In the genomic region with DNA sequence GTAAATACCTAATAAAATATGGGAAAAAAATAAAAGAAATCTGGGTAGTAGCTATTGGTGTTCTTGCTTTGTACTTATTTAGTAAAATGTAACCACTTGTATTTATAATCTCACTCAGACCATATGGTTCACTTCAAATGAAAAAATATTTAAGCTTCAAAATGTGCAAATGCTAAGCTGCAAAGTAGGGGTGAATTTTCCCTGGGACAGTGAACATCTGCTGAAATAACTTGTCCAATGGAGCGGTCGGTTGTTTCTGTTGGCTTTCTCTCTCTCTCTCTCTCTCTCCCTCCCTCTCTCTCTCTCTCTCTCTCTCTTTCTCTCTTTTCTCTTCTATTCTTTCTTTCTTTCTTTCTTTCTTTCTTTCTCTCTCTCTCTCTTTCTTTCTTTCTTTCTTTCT, we compare ENCODE assay signal across 18 mouse cellular contexts. TPM values are rescaled to one million over a fixed set of nuclear protein-coding genes. Genes with fewer than 3 reads are reported as not detected.
DNase-seq lines count a peak whose midpoint lies in the region; ATAC-seq and TF ChIP-seq lines count a peak whose summit lies in the region.
"Had no signal": no experiment of that assay in that cellular context is flagged by ENCODE, and none has a peak within 500 bp of the region (broad histone marks: within the 10 kb centered on the region; RNA-seq: fewer than 3 reads in every experiment).

No protein-coding gene starts in this region.

- peak; percentile 81 for DNase-seq in lung, embryonic 14.5 days
- DNase-seq in lung, postnatal 0 days (ENCODE audit: low spot score): no peak
- no peak for DNase-seq in stomach, postnatal 0 days (ENCODE audit: low spot score)
- DNase-seq in gastrocnemius, postnatal 14 days: no peak
- DNase-seq: adrenal gland, adult 2 months; adrenal gland, postnatal 10 days; adrenal gland, postnatal 25 days; cerebellum, adult 11-12 months; cerebellum, adult 2 months; cerebellum, adult 9-10 months; cerebellum, postnatal 10 days; cerebellum, postnatal 25 days had no signal

- no peaks in the 10 kb centered on the region for H3K9me3 ChIP-seq in lung, embryonic 14.5 days (ENCODE audit: low read depth, low read length)
- no peaks in the 10 kb centered on the region for H3K9me3 ChIP-seq in lung, postnatal 0 days (ENCODE audit: low read length)
- no peaks in the 10 kb centered on the region for H3K9me3 ChIP-seq in stomach, embryonic 14.5 days (ENCODE audit: control insufficient read depth, low read depth, low read length)
- H3K9me3 ChIP-seq in stomach, postnatal 0 days (ENCODE audit: control insufficient read depth, low read length): no peaks in the 10 kb centered on the region
- H3K9me3 ChIP-seq in stomach, embryonic 16.5 days (replicated peaks; ENCODE audit: control insufficient read depth, low read length): no peaks in the 10 kb centered on the region
- H3K9me3 ChIP-seq: embryonic facial prominence, embryonic 10.5 days; embryonic facial prominence, embryonic 12.5 days; forebrain, embryonic 13.5 days; forebrain, embryonic 15.5 days had no signal

- no peaks in the 10 kb centered on the region for H3K27me3 ChIP-seq in lung, embryonic 14.5 days (ENCODE audit: insufficient read depth, low read length)
- H3K27me3 ChIP-seq in lung, postnatal 0 days (replicated peaks; ENCODE audit: insufficient read depth, low read length): no peaks in the 10 kb centered on the region
- H3K27me3 ChIP-seq in stomach, embryonic 14.5 days (ENCODE audit: control insufficient read depth, insufficient read depth, low read length): no peaks in the 10 kb centered on the region
- H3K27me3 ChIP-seq in stomach, postnatal 0 days (ENCODE audit: control insufficient read depth, insufficient read depth, low read length): no peaks in the 10 kb centered on the region
- H3K27me3 ChIP-seq in stomach, embryonic 16.5 days (ENCODE audit: control insufficient read depth, insufficient read depth, low read length): no peaks in the 10 kb centered on the region
- H3K27me3 ChIP-seq: embryonic facial prominence, embryonic 12.5 days; forebrain, embryonic 13.5 days; forebrain, embryonic 15.5 days had no signal

- intact Hi-C loops in gastrocnemius, postnatal 14 days (cut with DNase I; ENCODE audit: low total_unique reads): no loop called here

- no peaks in the 10 kb centered on the region for H3K36me3 ChIP-seq in lung, embryonic 14.5 days (ENCODE audit: insufficient read depth)
- H3K36me3 ChIP-seq in lung, postnatal 0 days (ENCODE audit: insufficient read depth, low read length): no peaks in the 10 kb centered on the region
- no peaks in the 10 kb centered on the region for H3K36me3 ChIP-seq in stomach, embryonic 14.5 days (ENCODE audit: control insufficient read depth, insufficient read depth, low read length)
- no peaks in the 10 kb centered on the region for H3K36me3 ChIP-seq in stomach, postnatal 0 days (ENCODE audit: control insufficient read depth, insufficient read depth, low read length)
- no peaks in the 10 kb centered on the region for H3K36me3 ChIP-seq in stomach, embryonic 16.5 days (ENCODE audit: control insufficient read depth, insufficient read depth, low read length)
- H3K36me3 ChIP-seq: embryonic facial prominence, embryonic 10.5 days; embryonic facial prominence, embryonic 12.5 days; forebrain, embryonic 15.5 days had no signal

- no peak overlapping the region for H3K4me2 ChIP-seq in lung, embryonic 14.5 days
- H3K4me2 ChIP-seq in lung, postnatal 0 days (replicated peaks; ENCODE audit: low read depth, low read length): no peak overlapping the region
- no peak overlapping the region for H3K4me2 ChIP-seq in stomach, embryonic 14.5 days (replicated peaks; ENCODE audit: low read depth, low read length)
- no peak overlapping the region for H3K4me2 ChIP-seq in stomach, postnatal 0 days (replicated peaks; ENCODE audit: low read depth)
- no peak overlapping the region for H3K4me2 ChIP-seq in stomach, embryonic 16.5 days (ENCODE audit: low read depth, low read length)
- H3K4me2 ChIP-seq: embryonic facial prominence, embryonic 12.5 days; forebrain, embryonic 13.5 days; forebrain, embryonic 15.5 days had no signal

- TF ChIP-seq EP300 in lung, postnatal 0 days (IDR thresholded peaks at IDR 0.05): no peak
- TF ChIP-seq EP300 in stomach, postnatal 0 days (optimal IDR thresholded peaks at IDR 0.05): no peak

- ATAC-seq in lung, embryonic 14.5 days (ENCODE audit: insufficient read depth): no peak
- ATAC-seq in lung, postnatal 0 days: no peak
- ATAC-seq in stomach, embryonic 14.5 days (ENCODE audit: insufficient number of reproducible peaks, insufficient read depth, low FRiP score, low read depth): peak; percentile 46; the same call in 1 of the 2 replicates
- ATAC-seq in stomach, postnatal 0 days (ENCODE audit: low FRiP score, low TSS enrichment): no peak
- peak; percentile 64; the same call in 1 of the 2 replicates for ATAC-seq in stomach, embryonic 16.5 days (ENCODE audit: insufficient read depth, low FRiP score)
- ATAC-seq: forebrain, embryonic 13.5 days; forebrain, embryonic 15.5 days had no signal

- H3K4me1 ChIP-seq in lung, embryonic 14.5 days (ENCODE audit: insufficient read depth): peaks cover 7% of the 10 kb centered on the region; the same call in 1 of the 2 replicates
- no peaks in the 10 kb centered on the region for H3K4me1 ChIP-seq in lung, postnatal 0 days (ENCODE audit: insufficient read depth, low read depth, low read length)
- H3K4me1 ChIP-seq in stomach, embryonic 14.5 days (ENCODE audit: control insufficient read depth, insufficient read depth, low read length): peaks cover 3% of the 10 kb centered on the region; the same call in 1 of the 2 replicates
- no peaks in the 10 kb centered on the region for H3K4me1 ChIP-seq in stomach, postnatal 0 days (replicated peaks; ENCODE audit: control insufficient read depth, insufficient read depth)
- peaks cover 6% of the 10 kb centered on the region; the same call in 1 of the 2 replicates for H3K4me1 ChIP-seq in stomach, embryonic 16.5 days (ENCODE audit: control insufficient read depth, insufficient read depth, low read length)
- H3K4me1 ChIP-seq: embryonic facial prominence, embryonic 10.5 days; embryonic facial prominence, embryonic 12.5 days had no signal

- 30% methylated on average over 2 of the region's 2 CpGs for WGBS in lung, embryonic 14.5 days
- WGBS in lung, postnatal 0 days: 65% methylated on average over 2 of the region's 2 CpGs
- 51% methylated on average over 2 of the region's 2 CpGs for WGBS in stomach, embryonic 14.5 days
- 51% methylated on average over 2 of the region's 2 CpGs for WGBS in stomach, postnatal 0 days
- WGBS in stomach, embryonic 16.5 days: 49% methylated on average over 2 of the region's 2 CpGs

- no peak overlapping the region for H3K9ac ChIP-seq in lung, embryonic 14.5 days
- H3K9ac ChIP-seq in lung, postnatal 0 days (replicated peaks; ENCODE audit: low read depth): no peak overlapping the region
- H3K9ac ChIP-seq in stomach, embryonic 14.5 days (replicated peaks; ENCODE audit: low read depth, low read length): no peak overlapping the region
- no peak overlapping the region for H3K9ac ChIP-seq in stomach, postnatal 0 days (ENCODE audit: low read length)
- H3K9ac ChIP-seq in stomach, embryonic 16.5 days (ENCODE audit: low read length): no peak overlapping the region
- H3K9ac ChIP-seq: embryonic facial prominence, embryonic 12.5 days; forebrain, embryonic 13.5 days; forebrain, embryonic 15.5 days had no signal

- TF ChIP-seq CTCF in lung, embryonic 14.5 days (IDR thresholded peaks at IDR 0.05; ENCODE audit: low read depth): no peak
- no peak for TF ChIP-seq CTCF in lung, postnatal 0 days (IDR thresholded peaks at IDR 0.05)
- TF ChIP-seq CTCF in stomach, postnatal 0 days (IDR thresholded peaks at IDR 0.05; ENCODE audit: low read depth): no peak

- H3K27ac ChIP-seq in lung, embryonic 14.5 days (ENCODE audit: low read depth): no peak overlapping the region
- H3K27ac ChIP-seq in lung, postnatal 0 days (ENCODE audit: low read length): no peak overlapping the region
- H3K27ac ChIP-seq in stomach, embryonic 14.5 days (ENCODE audit: low read length): no peak overlapping the region
- H3K27ac ChIP-seq in stomach, postnatal 0 days (replicated peaks): no peak overlapping the region
- H3K27ac ChIP-seq in stomach, embryonic 16.5 days (ENCODE audit: low read length): no peak overlapping the region
- H3K27ac ChIP-seq: embryonic facial prominence, embryonic 10.5 days; embryonic facial prominence, embryonic 12.5 days; forebrain, embryonic 13.5 days; forebrain, embryonic 15.5 days had no signal

- H3K4me3 ChIP-seq in lung, embryonic 14.5 days (ENCODE audit: low read depth, low read length): no peak overlapping the region
- no peak overlapping the region for H3K4me3 ChIP-seq in lung, postnatal 0 days (ENCODE audit: low read depth, low read length)
- H3K4me3 ChIP-seq in stomach, embryonic 14.5 days (ENCODE audit: low read depth, low read length): no peak overlapping the region
- no peak overlapping the region for H3K4me3 ChIP-seq in stomach, postnatal 0 days (ENCODE audit: low read depth, low read length)
- H3K4me3 ChIP-seq in stomach, embryonic 16.5 days (replicated peaks; ENCODE audit: low read length): no peak overlapping the region
- H3K4me3 ChIP-seq: embryonic facial prominence, embryonic 10.5 days; embryonic facial prominence, embryonic 12.5 days; forebrain, embryonic 13.5 days; forebrain, embryonic 15.5 days had no signal

RNA-seq across cellular contexts. Expression of gene Itprid2, which starts 39.0 kb away (rescaled TPM):
- 14.1 and 14.8 TPM in 2 replicates for polyA plus RNA-seq in lung, embryonic 14.5 days (2014; fragmentation: Nextera tagmentation; extraction: Ambion mirVana)
- 7.2 and 7.6 TPM in 2 replicates for polyA plus RNA-seq in lung, postnatal 0 days (2015; fragmentation: Nextera tagmentation; extraction: Ambion mirVana)
- 22.2 and 24.6 TPM in 2 replicates for polyA plus RNA-seq in stomach, embryonic 14.5 days (2014; fragmentation: Nextera tagmentation; extraction: Ambion mirVana)
- 23.3 and 25.2 TPM in 2 replicates for polyA plus RNA-seq in stomach, postnatal 0 days (2015; fragmentation: Nextera tagmentation; extraction: Ambion mirVana)
- 19.7 and 20.7 TPM in 2 replicates for polyA plus RNA-seq in stomach, embryonic 16.5 days (2015; fragmentation: Nextera tagmentation; extraction: Ambion mirVana)
- 10 to 100 TPM; 12.3 to 13.5 TPM for total RNA-seq in gastrocnemius, postnatal 14 days (2021)

Comparison
In these comparisons a context has a peak if more than half of its experiments do, and no peak if none do; other contexts are left out.
1. ATAC-seq: peak in stomach, embryonic 14.5 days (single experiment) and stomach, embryonic 16.5 days (single experiment); none in lung, embryonic 14.5 days (single experiment), lung, postnatal 0 days (single experiment) and stomach, postnatal 0 days (single experiment).